Mouse (Mus musculus) limb, embryonic 13.5 days (tissue): ENCODE results near the gene Cmah. TPM values are rescaled to one million over a fixed set of nuclear protein-coding genes. Genes with fewer than 3 reads are reported as not detected.
A peak's percentile ranks its signal among the peaks of the same experiment; 100 is the strongest.
"Not testable (repeated sequence)": the region's sequence is repeated elsewhere in the genome, so short reads cannot be mapped to it uniquely, and the experiment has no call there.

Experiments used
- ATAC-seq: fragments of 200-750 bp; cut with Nextera tagmentation; 2 replicates; pipeline ENCODE4 v1.8.0; 2017; ENCODE audit warnings: low read depth, moderate number of reproducible peaks, moderate TSS enrichment; ENCODE audit not compliant: low FRiP score
- H3K27ac ChIP-seq: fragments of 300-500 bp; sonication (generic); 2 replicates; pipeline ENCODE4 v1.5.1; 2015; ENCODE audit warnings: inconsistent platforms, mild to moderate bottlenecking, moderate library complexity
- H3K27me3 ChIP-seq: fragments of 300-500 bp; sonication (generic); 2 replicates; pipeline ENCODE4 v1.6.1; 2015; ENCODE audit warnings: mild to moderate bottlenecking, inconsistent platforms
- H3K36me3 ChIP-seq: fragments of 300-500 bp; sonication (generic); 2 replicates; pipeline ENCODE4 v1.6.1; 2015; ENCODE audit warnings: inconsistent platforms, mild to moderate bottlenecking, moderate library complexity
- H3K4me1 ChIP-seq: fragments of 300-500 bp; sonication (generic); 2 replicates; pipeline ENCODE4 v1.6.1; 2015; ENCODE audit warnings: inconsistent platforms
- H3K4me2 ChIP-seq: fragments of 300-500 bp; sonication (generic); replicated peaks from 2 replicates; pipeline ENCODE4 v1.6.1; 2015; ENCODE audit warnings: inconsistent platforms, mild to moderate bottlenecking, moderate library complexity
- H3K4me3 ChIP-seq: fragments of 300-500 bp; sonication (generic); 2 replicates; pipeline ENCODE4 v1.5.1; 2015; ENCODE audit warnings: moderate library complexity, mild to moderate bottlenecking, inconsistent platforms
- H3K9ac ChIP-seq: fragments of 300-500 bp; sonication (generic); 2 replicates; pipeline ENCODE4 v1.6.1; 2015; ENCODE audit warnings: mild to moderate bottlenecking, inconsistent platforms
- H3K9me3 ChIP-seq: fragments of 300-500 bp; sonication (generic); 2 replicates; pipeline ENCODE4 v1.6.1; 2016; ENCODE audit warnings: inconsistent platforms
- WGBS: fragments of 180-500 bp; shearing (Covaris S2); methylation state at CpG from one replicate; pipeline ENCODE4 v1.1.7; 2015; 5-methylcytosine and 5-hydroxymethylcytosine counted together
- polyA plus RNA-seq: library from polyadenylated mRNA; unstranded; fragments of >200 nt; fragmentation: Nextera tagmentation; extraction: Ambion mirVana; gene quantifications from 2 replicates; pipeline ENCODE4 v1.2.1, GENCODE M21; 2015

Cmah gene
- polyA plus RNA-seq, 1 experiment from 2014 or later: 0.08 TPM

- no peak overlapping the region for H3K27ac ChIP-seq
- H3K9me3 ChIP-seq: no peaks in the 10 kb centered on the region
- H3K4me2 ChIP-seq: no peak overlapping the region
- H3K36me3 ChIP-seq: no peaks in the 10 kb centered on the region
- no peak overlapping the region for H3K4me3 ChIP-seq
- H3K27me3 ChIP-seq: no peaks in the 10 kb centered on the region
- 82% methylated on average over 3 of the region's 3 CpGs for WGBS
- ATAC-seq: no peak
- no peak overlapping the region for H3K9ac ChIP-seq
- peaks cover 18% of the 10 kb centered on the region for H3K4me1 ChIP-seq
These were observed 70.0 kb downstream of the Cmah start for GRCm38 (mm10) chr13:24397181-24397580.

DNA sequence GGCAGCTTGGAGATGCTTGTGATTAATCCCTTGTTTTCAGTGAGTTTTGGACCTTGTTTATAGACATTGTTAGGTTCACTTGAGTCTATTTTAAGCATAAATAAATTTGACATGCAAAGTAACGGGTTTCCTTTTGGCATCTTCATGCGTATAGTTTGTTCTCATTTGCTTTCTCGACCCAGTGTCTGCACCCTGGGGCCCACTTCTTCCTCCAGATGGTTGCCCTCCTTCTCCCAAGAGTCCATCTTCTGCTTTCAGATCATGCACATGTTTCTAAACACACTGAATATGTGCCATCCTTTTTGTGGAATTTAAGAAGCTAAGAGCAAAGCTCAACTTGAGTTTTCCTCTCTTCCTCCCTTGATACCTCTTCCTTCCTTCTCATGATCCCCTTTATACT, 71.3 kb downstream of the Cmah start:
- no peaks in the 10 kb centered on the region for H3K9me3 ChIP-seq
- 81% methylated on average over 3 of the region's 3 CpGs for WGBS

DNA sequence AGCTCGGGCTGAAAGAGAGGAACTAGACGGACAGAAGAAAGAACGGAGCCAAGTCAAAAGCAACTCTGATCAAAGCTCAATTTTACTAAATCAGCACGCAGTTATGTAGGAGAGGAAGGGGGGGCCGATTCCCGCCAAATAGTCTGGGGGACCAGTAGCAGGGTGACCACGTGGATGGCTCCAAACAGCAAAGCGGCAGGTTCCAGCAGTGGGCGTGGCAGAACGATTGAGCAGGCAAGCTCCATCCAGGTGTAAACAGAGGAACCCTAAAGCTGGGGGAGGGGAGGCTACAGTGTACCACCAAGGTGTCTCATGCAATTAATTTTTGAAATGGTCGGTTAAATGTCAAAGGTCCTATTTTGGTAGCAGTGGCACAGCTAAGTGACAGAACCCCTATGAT, 74.6 kb downstream of the Cmah start:
- H3K36me3 ChIP-seq, H3K27me3 ChIP-seq, H3K4me3 ChIP-seq, ATAC-seq, H3K4me1 ChIP-seq, H3K9me3 ChIP-seq, H3K27ac ChIP-seq, H3K9ac ChIP-seq: not testable (repeated sequence)
- H3K4me2 ChIP-seq: peak overlapping the region; percentile 51
- WGBS: 15% methylated on average over 11 of the region's 11 CpGs

More for the DNA sequence above, 71.3 kb downstream of the Cmah start:
- no peaks in the 10 kb centered on the region for H3K27me3 ChIP-seq
- no peak overlapping the region for H3K27ac ChIP-seq
- no peaks in the 10 kb centered on the region for H3K36me3 ChIP-seq
- no peak for ATAC-seq
- H3K4me3 ChIP-seq: no peak overlapping the region
- no peak overlapping the region for H3K9ac ChIP-seq
- 0 out of 2 replicates have a peak, but pooled peaks cover 12% of the 10 kb centered on the region for H3K4me1 ChIP-seq
- no peak overlapping the region for H3K4me2 ChIP-seq

GRCm38 (mm10) chr13:24403054-24403453, 75.8 kb downstream of the Cmah start:
- ATAC-seq: no peak
- no peak overlapping the region for H3K4me2 ChIP-seq

GRCm38 (mm10) chr13:24406847-24407246, 79.6 kb downstream of the Cmah start:
- no peak for ATAC-seq
- Histone ChIP-seq H3K4me1 (0 out of 2 replicates have a peak, but pooled peaks cover 7% of the 10 kb centered on the region), H3K27me3 (no peaks in the 10 kb centered on the region), H3K4me3 (no peak overlapping the region), H3K9me3 (no peaks in the 10 kb centered on the region), H3K9ac (no peak overlapping the region), H3K36me3 (no peaks in the 10 kb centered on the region), H3K27ac (no peak overlapping the region), H3K4me2 (no peak overlapping the region)
- WGBS: 78% methylated on average over 2 of the region's 2 CpGs

More at GRCm38 (mm10) chr13:24403054-24403453, 75.8 kb downstream of the Cmah start:
- Histone ChIP-seq H3K9me3 (no peaks in the 10 kb centered on the region), H3K9ac (no peak overlapping the region), H3K27ac (no peak overlapping the region), H3K4me3 (no peak overlapping the region), H3K4me1 (0 out of 2 replicates have a peak, but pooled peaks cover 8% of the 10 kb centered on the region), H3K27me3 (no peaks in the 10 kb centered on the region), H3K36me3 (no peaks in the 10 kb centered on the region)

GRCm38 (mm10) chr13:24414635-24415206, 87.5 kb downstream of the Cmah start:
- no peak for ATAC-seq
- Histone ChIP-seq H3K4me2 (no peak overlapping the region), H3K36me3 (no peaks in the 10 kb centered on the region), H3K9ac (no peak overlapping the region), H3K4me1 (no peaks in the 10 kb centered on the region), H3K27ac (no peak overlapping the region), H3K27me3 (no peaks in the 10 kb centered on the region), H3K4me3 (no peak overlapping the region), H3K9me3 (no peaks in the 10 kb centered on the region)
- WGBS: 69% methylated on average over 4 of the region's 4 CpGs

- H3K27ac ChIP-seq: no peak overlapping the region
- no peaks in the 10 kb centered on the region for H3K27me3 ChIP-seq
- ATAC-seq: no peak
- WGBS: 71% methylated on average over 13 of the region's 13 CpGs
- H3K4me1 ChIP-seq: no peaks in the 10 kb centered on the region
- no peaks in the 10 kb centered on the region for H3K36me3 ChIP-seq
- H3K9me3 ChIP-seq: no peaks in the 10 kb centered on the region
- no peak overlapping the region for H3K4me3 ChIP-seq
- H3K9ac ChIP-seq: no peak overlapping the region
- H3K4me2 ChIP-seq: no peak overlapping the region
These were observed 88.5 kb downstream of the Cmah start for GRCm38 (mm10) chr13:24415506-24416206.

GRCm38 (mm10) chr13:24416409-24416808, 89.2 kb downstream of the Cmah start:
- H3K27me3 ChIP-seq: no peaks in the 10 kb centered on the region
- no peak overlapping the region for H3K27ac ChIP-seq
- 42% methylated on average over 4 of the region's 4 CpGs for WGBS
- no peak; the same call in 1 of the 2 replicates for ATAC-seq
- H3K36me3 ChIP-seq: no peaks in the 10 kb centered on the region
- no peak overlapping the region for H3K9ac ChIP-seq
- H3K9me3 ChIP-seq: no peaks in the 10 kb centered on the region
- no peaks in the 10 kb centered on the region for H3K4me1 ChIP-seq
- no peak overlapping the region for H3K4me3 ChIP-seq
- H3K4me2 ChIP-seq: no peak overlapping the region

GRCm38 (mm10) chr13:24418024-24418423, 90.8 kb downstream of the Cmah start:
- WGBS: 61% methylated on average over 1 of the region's 1 CpGs

GRCm38 (mm10) chr13:24418814-24419213, 91.6 kb downstream of the Cmah start:
- Histone ChIP-seq H3K9me3 (no peaks in the 10 kb centered on the region), H3K27ac (no peak overlapping the region), H3K36me3 (no peaks in the 10 kb centered on the region), H3K4me1 (no peaks in the 10 kb centered on the region), H3K27me3 (no peaks in the 10 kb centered on the region), H3K9ac (no peak overlapping the region), H3K4me3 (no peak overlapping the region), H3K4me2 (no peak overlapping the region)
- ATAC-seq: no peak
- WGBS: 86% methylated on average over 4 of the region's 4 CpGs

More at GRCm38 (mm10) chr13:24418024-24418423, 90.8 kb downstream of the Cmah start:
- H3K4me1 ChIP-seq: no peaks in the 10 kb centered on the region
- no peak overlapping the region for H3K27ac ChIP-seq
- no peaks in the 10 kb centered on the region for H3K9me3 ChIP-seq
- H3K4me2 ChIP-seq: no peak overlapping the region
- no peaks in the 10 kb centered on the region for H3K36me3 ChIP-seq
- H3K27me3 ChIP-seq: no peaks in the 10 kb centered on the region
- no peak overlapping the region for H3K9ac ChIP-seq
- H3K4me3 ChIP-seq: no peak overlapping the region
- no peak for ATAC-seq

- no peaks in the 10 kb centered on the region for H3K36me3 ChIP-seq
- H3K9ac ChIP-seq: no peak overlapping the region
- WGBS: 80% methylated on average over 13 of the region's 13 CpGs
- H3K4me1 ChIP-seq: no peaks in the 10 kb centered on the region
- H3K4me2 ChIP-seq: no peak overlapping the region
- no peak for ATAC-seq
- no peak overlapping the region for H3K4me3 ChIP-seq
- no peak overlapping the region for H3K27ac ChIP-seq
- H3K27me3 ChIP-seq: no peaks in the 10 kb centered on the region
- no peaks in the 10 kb centered on the region for H3K9me3 ChIP-seq
These were observed 92.5 kb downstream of the Cmah start for GRCm38 (mm10) chr13:24419560-24420250.

- H3K9ac ChIP-seq: no peak overlapping the region
- no peaks in the 10 kb centered on the region for H3K27me3 ChIP-seq
- 69% methylated on average over 3 of the region's 3 CpGs for WGBS
- H3K27ac ChIP-seq: no peak overlapping the region
- no peak overlapping the region for H3K4me2 ChIP-seq
- no peak overlapping the region for H3K4me3 ChIP-seq
- no peaks in the 10 kb centered on the region for H3K9me3 ChIP-seq
- no peaks in the 10 kb centered on the region for H3K4me1 ChIP-seq
- no peak for ATAC-seq
- H3K36me3 ChIP-seq: no peaks in the 10 kb centered on the region
These were observed 94.8 kb downstream of the Cmah start for GRCm38 (mm10) chr13:24421987-24422386.
